ENCODE assay signal across 8 mouse cellular contexts in the genomic region with DNA sequence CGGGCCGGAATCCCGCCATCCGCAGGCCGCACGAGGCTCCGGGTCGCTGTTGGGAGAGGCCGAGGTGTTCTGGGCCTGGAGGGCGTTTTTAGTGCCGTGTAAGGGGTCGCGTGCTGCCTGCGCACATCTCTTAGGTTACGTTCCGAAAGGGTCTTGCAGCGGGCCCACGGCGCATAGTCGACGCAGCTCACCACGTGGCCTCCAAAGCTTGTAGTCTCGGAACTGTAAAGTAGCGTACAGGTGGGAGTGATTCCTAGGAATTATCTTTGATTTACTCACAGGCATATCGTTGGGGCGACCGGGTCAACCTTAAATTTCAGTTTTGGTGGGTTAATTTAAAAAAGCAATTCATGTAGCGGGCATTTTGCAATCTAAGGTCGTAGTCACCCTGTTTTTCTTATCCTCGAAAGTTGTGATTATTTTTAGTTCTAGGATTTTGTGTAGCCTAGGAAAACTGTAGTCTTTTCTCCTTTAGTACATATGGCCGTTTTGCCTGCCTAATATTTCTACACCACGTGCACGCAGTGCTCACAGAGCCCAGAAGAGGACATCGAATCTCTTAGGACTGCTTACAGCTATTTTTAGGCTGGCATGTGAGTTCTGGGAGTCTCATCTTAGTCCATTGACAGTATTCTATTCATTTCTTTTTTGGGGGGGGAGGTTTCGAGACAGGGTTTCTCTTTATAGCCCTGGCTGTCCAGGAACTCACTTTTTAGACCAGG. TPM values are rescaled to one million over a fixed set of nuclear protein-coding genes. Genes with fewer than 3 reads are reported as not detected.
DNase-seq lines count a peak whose midpoint lies in the region; ATAC-seq and TF ChIP-seq lines count a peak whose summit lies in the region.

A gene (minus strand): TSS at position 51 of the 722 bp plus-strand sequence.

- H3K79me2 ChIP-seq in heart, adult 2 months (replicated peaks; ENCODE audit: control insufficient read depth, insufficient read depth, low read length): no peaks in the 10 kb centered on the region

- no peaks in the 10 kb centered on the region for H3K9me3 ChIP-seq in heart, embryonic 13.5 days
- no peaks in the 10 kb centered on the region for H3K9me3 ChIP-seq in neural tube, embryonic 14.5 days (ENCODE audit: control insufficient read depth, low read length)

- peak within 1 kb of the TSS; percentile 93 for H3K27ac ChIP-seq in heart, adult 2 months
- peak within 1 kb of the TSS; percentile 89 for H3K27ac ChIP-seq in heart, embryonic 13.5 days (replicated peaks)
- peak within 1 kb of the TSS; percentile 87 for H3K27ac ChIP-seq in neural tube, embryonic 14.5 days (ENCODE audit: low read depth, low read length)

- peaks cover 34% of the 10 kb centered on the region for H3K36me3 ChIP-seq in heart, adult 2 months (ENCODE audit: control insufficient read depth, insufficient read depth, low read length)
- H3K36me3 ChIP-seq in heart, embryonic 13.5 days: peaks cover 43% of the 10 kb centered on the region
- H3K36me3 ChIP-seq in neural tube, embryonic 14.5 days (ENCODE audit: control insufficient read depth, insufficient read depth, low read length): peaks cover 17% of the 10 kb centered on the region

- peak; percentile 26 for ATAC-seq in heart, embryonic 13.5 days (ENCODE audit: extremely low read depth, insufficient number of reproducible peaks, low FRiP score, low TSS enrichment)
- peak; percentile 90 for ATAC-seq in neural tube, embryonic 14.5 days (ENCODE audit: low read depth)

- no peak for DNase-seq in heart, adult 2 months
- no peak for DNase-seq in heart, postnatal 36 days
- peak; percentile 21 for DNase-seq in CD4-positive, CD25-positive, alpha-beta regulatory T cell, adult 2 months (ENCODE audit: low read depth, low spot score)
- DNase-seq in brain, adult 2 months (ENCODE audit: low read depth, low spot score): peak; percentile 47
- no peak for DNase-seq in left cerebral cortex, postnatal 36 days (ENCODE audit: low spot score in 2 of 2)
- DNase-seq in cerebellum, adult 11-12 months: no peak

- H3K4me2 ChIP-seq in heart, embryonic 13.5 days: peak within 1 kb of the TSS; percentile 82
- H3K4me2 ChIP-seq in neural tube, embryonic 14.5 days (ENCODE audit: low read depth, low read length): peak within 1 kb of the TSS; percentile 94

- intact Hi-C loops in heart, adult 2 months (cut with DNase I): loop anchor here (2.0 to 5.0 kb wide), 2 partner anchors 26 to 51 kb away; a partner anchor contains a TSS
- intact Hi-C loops in heart, postnatal 36 days (cut with DNase I): loop anchor here (1.0 to 5.0 kb wide), 2 partner anchors 27 to 51 kb away; a partner anchor contains a TSS
- intact Hi-C loops in left cerebral cortex, postnatal 36 days (cut with DNase I): loop anchor here (1.0 kb wide), 1 partner anchor 27 kb away; a partner anchor contains a TSS

- TF ChIP-seq EP300 in heart, adult 2 months (IDR thresholded peaks at IDR 0.05; ENCODE audit: insufficient read depth, low read depth, low read length): 0 out of 2 replicates have a peak, but pooled peaks have one; percentile 3

- no peaks in the 10 kb centered on the region for H3K27me3 ChIP-seq in heart, adult 2 months (ENCODE audit: control insufficient read depth, insufficient read depth, low read length)
- no peaks in the 10 kb centered on the region for H3K27me3 ChIP-seq in heart, embryonic 13.5 days (replicated peaks)
- H3K27me3 ChIP-seq in neural tube, embryonic 14.5 days (ENCODE audit: control insufficient read depth, insufficient read depth, low read length): no peaks in the 10 kb centered on the region

- peak within 1 kb of the TSS; percentile 86 for H3K9ac ChIP-seq in heart, adult 2 months (ENCODE audit: low read depth, low read length)
- peak within 1 kb of the TSS; percentile 90 for H3K9ac ChIP-seq in heart, embryonic 13.5 days
- peak within 1 kb of the TSS; percentile 95 for H3K9ac ChIP-seq in neural tube, embryonic 14.5 days (replicated peaks; ENCODE audit: low read depth, low read length)

- H3K4me1 ChIP-seq in heart, adult 2 months (ENCODE audit: control insufficient read depth, insufficient read depth, low read length): peaks cover 8% of the 10 kb centered on the region
- H3K4me1 ChIP-seq in heart, embryonic 13.5 days: peaks cover 38% of the 10 kb centered on the region
- peaks cover 21% of the 10 kb centered on the region for H3K4me1 ChIP-seq in neural tube, embryonic 14.5 days (ENCODE audit: control insufficient read depth, insufficient read depth, low read length)

- WGBS in heart, adult 2 months: under 1% methylated on average over 35 of the region's 35 CpGs
- under 1% methylated on average over 35 of the region's 35 CpGs for WGBS in heart, embryonic 13.5 days
- under 1% methylated on average over 35 of the region's 35 CpGs for WGBS in neural tube, embryonic 14.5 days

- TF ChIP-seq CTCF in heart, adult 2 months (IDR thresholded peaks at IDR 0.05): no peak

- no peak for TF ChIP-seq POLR2A in heart, adult 2 months (IDR thresholded peaks at IDR 0.05; ENCODE audit: insufficient read depth, low read depth, low read length)

- peak within 1 kb of the TSS; percentile 78 for H3K4me3 ChIP-seq in heart, adult 2 months
- H3K4me3 ChIP-seq in heart, embryonic 13.5 days: peak within 1 kb of the TSS; percentile 68
- H3K4me3 ChIP-seq in neural tube, embryonic 14.5 days (ENCODE audit: low read depth, low read length): peak within 1 kb of the TSS; percentile 91

RNA-seq across cellular contexts. Expression of the gene that starts here (rescaled TPM):
- total RNA-seq in heart, adult 2 months (2021): 1 to 10 TPM; 4.9 to 5.7 TPM
- polyA plus RNA-seq in heart, adult 2 months (2012; rRNA removed): 8.1 and 12.3 TPM in 2 replicates
- total RNA-seq in heart, postnatal 36 days (2021): 1 to 10 TPM; 6.1 to 6.5 TPM
- polyA plus RNA-seq in heart, embryonic 13.5 days (2015; fragmentation: Nextera tagmentation; extraction: Ambion mirVana): 6.1 and 6.5 TPM in 2 replicates
- 10 to 100 TPM; 18.1 to 24.5 TPM for total RNA-seq in left cerebral cortex, postnatal 36 days (2021)
- 13.4 and 13.6 TPM in 2 replicates for polyA plus RNA-seq in neural tube, embryonic 14.5 days (2014; fragmentation: Nextera tagmentation; extraction: Ambion mirVana)

Comparison
In these comparisons a context has a peak if more than half of its experiments do, and no peak if none do; other contexts are left out.
1. DNase-seq: peak in CD4-positive, CD25-positive, alpha-beta regulatory T cell, adult 2 months (single experiment) and brain, adult 2 months (single experiment); none in heart, adult 2 months (0 of 2), heart, postnatal 36 days (0 of 2), left cerebral cortex, postnatal 36 days (0 of 2) and cerebellum, adult 11-12 months (single experiment).
2. Peak in every context shown above with its lines, with median percentiles within 50 percentile points of each other: H3K27ac ChIP-seq, H3K4me3 ChIP-seq and H3K9ac ChIP-seq.